Mouse (Mus musculus): ENCODE measurements around the gene Agap2. TPM values are rescaled to one million over a fixed set of nuclear protein-coding genes. Genes with fewer than 3 reads are reported as not detected.
"Not testable (repeated sequence)": the region's sequence is repeated elsewhere in the genome, so short reads cannot be mapped to it uniquely, and the experiment has no call there.

The Agap2 gene
- polyA plus RNA-seq, 2 experiments from 2014 or later: 29.8 to 34.6 TPM

GRCm38 (mm10) chr10:127059968-127060916, 14.8 kb upstream of the Agap2 start, which contains the start of gene March9:
Gene March9, minus strand, starts transcription at chr10:127060184.
- ATAC-seq: peak; percentile 44

DNA sequence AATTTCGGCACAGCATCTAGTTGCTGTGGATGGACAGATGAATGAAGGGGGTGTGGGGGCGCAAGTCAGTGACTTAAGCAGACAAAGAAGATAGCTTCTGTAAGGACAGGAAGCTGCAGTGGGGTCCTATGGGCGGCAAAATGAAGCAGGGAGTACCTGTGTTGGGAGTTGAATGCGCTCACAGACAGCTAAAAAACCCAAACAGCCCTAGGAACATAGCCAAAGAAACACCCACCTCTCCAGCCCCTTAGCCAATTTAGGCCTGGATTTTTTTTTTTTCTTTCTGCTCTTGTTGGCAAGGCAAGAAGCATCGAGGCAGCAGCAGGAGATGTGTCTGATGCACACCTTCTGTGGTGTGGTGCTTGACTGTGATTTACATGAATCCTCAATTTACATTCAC, 14.0 kb upstream of the Agap2 start:
- ATAC-seq: no peak

GRCm38 (mm10) chr10:127061513-127061912, 13.6 kb upstream of the Agap2 start:
- ATAC-seq: no peak

DNA sequence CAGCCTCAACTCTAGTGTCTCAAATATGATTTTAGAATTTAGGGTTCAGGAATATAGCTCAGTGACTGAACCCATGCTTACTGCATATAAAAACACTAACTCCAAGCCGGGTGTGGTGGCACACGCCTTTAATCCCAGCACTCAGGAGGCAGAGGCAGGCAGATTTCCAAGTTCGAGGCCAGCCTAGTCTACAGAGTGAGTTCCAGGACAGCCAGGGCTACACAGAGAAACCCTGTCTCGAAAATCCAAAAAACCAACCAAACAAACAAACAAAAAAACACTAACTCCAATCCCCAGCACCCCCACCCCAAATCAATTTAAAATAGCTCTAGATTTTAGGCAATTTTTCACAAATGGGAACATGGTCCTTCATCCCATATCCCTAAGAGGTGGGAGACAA, 13.0 kb upstream of the Agap2 start:
- not testable (repeated sequence) for ATAC-seq

- no peak for ATAC-seq
These were observed 12.6 kb upstream of the Agap2 start for GRCm38 (mm10) chr10:127062503-127062902.

DNA sequence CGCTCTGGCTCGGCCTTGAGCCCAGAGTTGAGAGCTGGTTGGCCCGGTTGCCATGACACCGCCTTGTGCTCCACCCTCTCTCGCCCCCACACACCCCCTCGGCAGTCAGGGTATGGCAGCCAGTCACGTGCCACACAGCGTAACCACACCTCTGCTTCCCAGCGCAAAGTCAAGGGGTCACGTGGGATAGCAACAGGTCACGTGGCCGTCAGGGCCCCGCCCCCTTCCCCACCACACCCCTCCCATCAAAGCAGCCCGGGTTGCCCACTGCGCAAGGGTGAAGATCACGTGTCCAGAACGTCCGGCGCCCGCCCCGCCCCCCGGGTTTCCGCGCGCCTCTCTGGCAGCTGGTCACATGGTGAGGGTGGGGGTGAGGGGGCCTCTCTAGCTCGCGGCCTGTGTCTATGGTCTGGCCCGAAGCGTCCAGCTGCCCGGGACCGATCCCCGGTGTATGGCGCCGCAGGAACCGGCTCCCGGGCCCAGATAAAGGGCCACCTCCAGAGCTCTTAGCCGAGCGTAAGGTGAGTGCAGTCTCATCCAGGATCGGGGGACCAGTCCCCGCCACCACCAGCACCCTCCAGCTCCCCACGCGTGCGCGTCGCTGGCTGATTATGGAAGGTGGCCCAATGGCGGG, 11.7 kb upstream of the Agap2 start, which contains the start of gene Cdk4:
Gene Cdk4, plus strand, starts transcription at position 296 of the 634 bp plus-strand sequence.
- peak; percentile 79 for ATAC-seq

- no peak for ATAC-seq
These were observed 10.9 kb upstream of the Agap2 start for GRCm38 (mm10) chr10:127063913-127064870.

DNA sequence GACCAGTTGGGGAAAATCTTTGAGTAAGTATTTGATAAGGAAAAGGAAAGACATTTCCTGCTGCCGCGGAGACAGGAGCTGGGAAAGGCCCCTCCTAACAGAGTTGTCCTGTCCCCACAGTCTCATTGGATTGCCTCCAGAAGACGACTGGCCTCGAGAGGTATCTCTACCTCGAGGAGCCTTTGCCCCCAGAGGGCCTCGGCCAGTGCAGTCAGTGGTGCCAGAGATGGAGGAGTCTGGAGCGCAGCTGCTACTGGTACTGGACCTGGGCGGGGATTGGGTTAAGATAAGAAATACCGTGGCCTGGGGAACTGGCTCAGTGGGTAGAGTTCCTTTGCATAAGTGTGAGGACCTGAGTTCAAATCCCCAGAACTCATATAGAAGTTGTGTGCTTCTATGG, 9.1 kb upstream of the Agap2 start:
- ATAC-seq: no peak

DNA sequence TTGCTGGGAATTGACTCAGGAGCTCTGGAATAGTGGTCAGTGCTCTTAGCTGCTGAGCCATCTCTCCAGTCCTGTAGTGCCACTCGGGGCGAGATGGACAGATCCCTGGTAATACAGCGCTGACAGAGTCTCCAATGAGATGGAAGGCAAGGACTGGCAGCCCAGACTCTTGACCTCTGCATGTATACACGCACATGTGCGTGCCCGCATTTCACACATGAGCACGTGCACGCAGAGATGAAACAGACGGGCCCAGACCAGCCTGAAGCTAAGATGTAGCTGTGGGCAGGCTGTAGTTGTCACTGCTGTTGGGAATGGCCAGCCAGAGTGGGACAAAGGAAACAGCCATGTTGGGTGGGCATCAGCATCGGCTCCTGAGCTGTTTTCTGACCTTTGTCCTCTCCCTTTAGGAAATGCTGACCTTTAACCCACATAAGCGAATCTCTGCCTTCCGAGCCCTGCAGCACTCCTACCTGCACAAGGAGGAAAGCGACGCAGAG, 8.5 kb upstream of the Agap2 start:
- no peak for ATAC-seq

DNA sequence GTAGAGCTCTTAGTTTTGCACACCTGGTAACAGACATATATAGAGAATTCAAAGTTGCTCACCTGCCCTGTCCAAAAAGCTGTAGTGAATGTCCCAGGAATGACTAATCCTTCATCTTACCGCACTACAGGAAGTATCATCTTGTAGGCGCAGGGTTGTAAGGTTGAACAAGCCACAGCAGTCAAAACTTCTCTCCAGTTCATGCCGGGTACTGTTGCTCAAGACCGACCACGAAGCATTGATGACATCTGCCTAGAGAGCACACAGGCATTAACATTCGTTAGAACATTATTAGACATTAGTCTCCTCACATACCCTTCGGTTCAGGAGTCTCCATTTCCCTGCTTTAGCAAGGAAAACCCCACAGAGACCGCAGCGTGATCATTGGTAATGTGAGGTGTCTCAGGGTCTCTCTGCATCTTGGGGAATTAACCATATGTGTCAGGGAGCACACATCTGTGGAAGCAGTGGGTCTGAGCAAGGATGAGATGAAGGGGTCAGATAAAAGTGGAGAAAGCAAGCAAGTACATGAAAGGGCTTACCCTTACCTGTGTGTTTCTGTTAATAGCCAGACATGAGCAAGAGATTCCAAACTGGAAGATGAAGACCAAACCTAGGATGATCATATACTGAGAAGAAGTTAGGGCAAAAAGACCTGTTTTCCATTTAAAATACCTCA, 6.6 kb upstream of the Agap2 start:
- no peak for ATAC-seq

DNA sequence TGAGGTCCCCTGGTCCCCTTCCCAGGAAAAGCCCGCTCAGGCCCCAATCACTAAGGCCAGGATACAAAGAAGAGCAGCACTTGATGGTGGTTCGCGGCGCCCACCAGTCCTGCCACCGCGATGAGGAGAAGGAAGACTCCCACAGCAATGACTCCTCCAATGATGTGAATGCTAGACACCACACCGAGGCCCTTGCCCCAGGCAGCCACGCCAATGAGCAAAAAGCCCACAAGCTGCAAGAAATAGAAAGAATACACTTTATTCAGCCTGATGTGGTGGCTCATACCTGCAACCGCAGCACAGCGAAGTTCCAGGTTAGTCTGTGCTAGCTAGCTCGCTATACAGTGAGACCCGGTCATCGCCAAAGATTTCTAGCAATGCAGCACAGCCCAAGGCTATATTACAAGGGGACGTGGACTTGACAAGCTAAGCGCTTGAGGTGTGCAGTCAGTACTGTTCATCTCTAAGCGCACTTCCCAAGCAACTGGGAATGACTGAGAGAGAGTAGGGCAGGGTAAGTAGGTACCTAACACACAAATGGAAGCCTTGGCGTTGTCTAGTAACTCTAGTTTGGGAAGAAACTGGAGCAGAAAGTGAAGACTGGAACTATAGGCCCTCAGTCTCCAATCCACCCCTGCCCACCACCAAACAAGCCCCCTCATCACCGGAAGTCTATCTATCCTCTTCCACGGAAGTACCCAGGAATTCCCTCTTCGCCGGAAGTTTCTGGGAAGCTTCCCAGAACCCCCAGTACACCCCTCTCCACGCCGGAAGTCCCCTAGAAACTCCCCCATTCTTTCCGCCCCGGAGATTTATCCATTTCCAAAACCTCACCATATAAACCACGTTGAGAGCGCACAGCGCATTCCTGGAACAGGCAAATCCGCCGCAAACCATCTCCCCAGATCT, 5.5 kb upstream of the Agap2 start:
- ATAC-seq: peak; percentile 14

GRCm38 (mm10) chr10:127070190-127071121, 4.6 kb upstream of the Agap2 start, which contains the start of gene Tspan31:
Gene Tspan31, minus strand, starts transcription at chr10:127070264.
- peak; percentile 77 for ATAC-seq

GRCm38 (mm10) chr10:127071203-127071602, 3.9 kb upstream of the Agap2 start:
- ATAC-seq: no peak

DNA sequence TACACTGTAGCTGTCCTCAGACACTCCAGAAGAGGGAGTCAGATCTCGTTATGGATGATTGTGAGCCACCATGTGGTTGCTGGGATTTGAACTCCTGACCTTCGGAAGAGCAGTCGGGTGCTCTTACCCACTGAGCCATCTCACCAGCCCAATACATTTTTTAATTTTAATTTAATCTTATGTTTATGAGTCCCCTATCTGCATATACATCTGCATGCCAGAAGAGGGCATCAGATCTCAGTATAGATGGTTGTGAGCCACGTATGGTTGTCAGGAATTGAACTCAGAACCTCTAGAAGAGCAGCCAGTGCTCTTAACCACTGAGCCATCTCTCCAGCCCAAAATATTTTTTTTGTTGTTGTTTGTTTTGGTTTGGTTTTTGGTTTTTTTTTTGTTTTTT, 2.8 kb upstream of the Agap2 start:
- not testable (repeated sequence) for ATAC-seq

DNA sequence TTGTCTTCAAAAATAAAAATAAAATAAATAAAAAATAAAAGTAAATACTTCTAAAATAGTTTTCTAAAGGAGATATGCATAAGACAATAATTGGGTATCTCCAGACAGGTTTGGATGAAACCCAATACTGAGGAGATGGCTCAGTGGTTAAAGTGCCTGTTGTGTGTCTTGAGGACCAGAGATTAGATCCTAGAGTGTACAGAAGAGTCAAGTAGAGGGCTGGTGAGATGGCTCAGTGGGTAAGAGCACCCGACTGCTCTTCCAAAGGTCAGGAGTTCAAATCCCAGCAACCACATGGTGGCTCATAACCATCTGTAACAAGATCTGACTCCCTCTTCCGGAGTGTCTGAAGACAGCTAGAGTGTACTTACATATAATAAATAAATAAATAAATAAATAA, 2.1 kb upstream of the Agap2 start:
- not testable (repeated sequence) for ATAC-seq

GRCm38 (mm10) chr10:127073981-127074380, 1.1 kb upstream of the Agap2 start:
- no peak for ATAC-seq

DNA sequence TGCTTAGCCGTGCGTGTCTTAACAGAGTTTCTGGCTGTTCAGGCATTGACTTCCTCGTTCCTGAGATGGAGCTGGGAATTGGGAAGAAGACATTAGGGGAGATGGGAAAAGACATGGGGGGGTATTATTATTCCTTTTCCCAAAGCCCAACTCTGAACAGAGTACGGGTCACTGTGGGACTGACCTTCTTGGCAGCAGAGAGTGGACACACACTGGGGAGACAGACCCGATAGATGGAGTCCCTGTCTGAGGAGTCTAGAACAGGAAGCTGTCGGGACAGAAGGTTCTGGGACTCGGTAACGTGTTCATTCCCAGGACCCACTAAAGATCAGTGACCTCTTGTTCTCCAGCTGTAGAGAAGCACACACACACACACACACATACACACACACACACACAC, 567 bp downstream of the Agap2 start:
- ATAC-seq: peak; percentile 5

DNA sequence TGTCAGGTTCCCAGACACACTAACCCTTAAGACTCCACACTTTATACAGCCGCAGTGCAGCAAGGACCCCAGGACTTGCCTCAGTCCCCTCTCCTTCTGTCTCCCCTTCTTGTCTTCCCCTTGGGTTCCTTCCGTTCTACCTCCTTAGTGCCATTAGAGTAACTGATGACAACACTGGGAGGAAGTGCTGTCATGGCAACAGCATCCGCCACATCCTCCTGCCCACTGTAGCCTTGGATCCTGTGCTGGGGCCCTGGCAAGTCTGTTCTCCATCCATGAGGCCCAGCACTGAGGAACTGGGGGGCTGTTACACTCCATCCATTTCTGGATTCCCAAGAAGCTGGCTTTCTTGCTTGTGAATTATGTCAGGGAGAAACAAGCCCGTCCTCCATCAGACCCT, 998 bp downstream of the Agap2 start:
- peak; percentile 91 for ATAC-seq

GRCm38 (mm10) chr10:127077515-127077914, 2.4 kb downstream of the Agap2 start:
- no peak for ATAC-seq
